Mouse (Mus musculus) brown adipose tissue, adult 24 weeks (tissue): ENCODE measurements around the gene Slc5a1. TPM values are rescaled to one million over a fixed set of nuclear protein-coding genes. Genes with fewer than 3 reads are reported as not detected.

Experiments
- H3K27ac ChIP-seq: fragments of 200-500 bp; replicated peaks from 2 replicates; pipeline ENCODE4 v1.5.1; 2012; ENCODE audit warnings: low read depth, mild to moderate bottlenecking, low read length
- H3K4me1 ChIP-seq: fragments of 200-500 bp; 2 replicates; pipeline ENCODE4 v1.6.1; 2012; ENCODE audit warnings: low read length, mixed read lengths; ENCODE audit not compliant: control insufficient read depth, insufficient read depth, insufficient read length
- H3K4me3 ChIP-seq: fragments of 200-500 bp; 2 replicates; pipeline ENCODE4 v1.5.1; 2012; ENCODE audit warnings: low read depth, mild to moderate bottlenecking, low read length, moderate library complexity; ENCODE audit not compliant: insufficient read depth
- polyA plus RNA-seq: library from polyadenylated mRNA; stranded (reverse); fragments of >200 nt; gene quantifications from 2 replicates; pipeline ENCODE4 v1.2.4, GENCODE M21; 2012; ENCODE audit not compliant: missing spikeins, insufficient read depth, insufficient read length

The Slc5a1 gene
- polyA plus RNA-seq, 1 experiment: not detected

DNA sequence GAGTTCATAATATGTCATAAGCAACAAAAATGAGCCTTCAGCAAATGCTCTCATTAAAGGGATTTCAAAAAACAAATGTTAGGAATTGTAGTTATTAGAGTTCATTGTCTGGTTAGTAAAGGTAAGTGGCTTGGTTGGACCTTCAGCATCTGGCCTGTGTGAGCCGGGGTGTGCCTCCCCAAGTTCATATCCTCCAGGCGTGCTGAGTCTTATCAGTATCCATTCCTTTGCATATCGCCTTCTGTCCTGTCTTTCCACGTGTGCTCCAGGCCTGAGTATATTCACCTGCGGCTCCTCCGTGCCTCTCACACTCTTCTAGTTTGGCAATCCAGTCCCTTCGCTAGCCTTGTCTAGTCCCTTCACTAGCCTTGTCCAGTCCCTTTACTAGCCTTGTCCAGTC, 102.3 kb downstream of the Slc5a1 start:
- H3K4me1 ChIP-seq: peaks cover 10% of the 10 kb centered on the region; the same call in 1 of the 2 replicates
- no peak overlapping the region for H3K4me3 ChIP-seq
- H3K27ac ChIP-seq: no peak overlapping the region

- Histone ChIP-seq H3K4me1 (peaks cover 10% of the 10 kb centered on the region; the same call in 1 of the 2 replicates), H3K27ac (no peak overlapping the region), H3K4me3 (no peak overlapping the region)
Measured at GRCm38 (mm10) chr5:33207136-33207535, 103.1 kb downstream of the Slc5a1 start.

DNA sequence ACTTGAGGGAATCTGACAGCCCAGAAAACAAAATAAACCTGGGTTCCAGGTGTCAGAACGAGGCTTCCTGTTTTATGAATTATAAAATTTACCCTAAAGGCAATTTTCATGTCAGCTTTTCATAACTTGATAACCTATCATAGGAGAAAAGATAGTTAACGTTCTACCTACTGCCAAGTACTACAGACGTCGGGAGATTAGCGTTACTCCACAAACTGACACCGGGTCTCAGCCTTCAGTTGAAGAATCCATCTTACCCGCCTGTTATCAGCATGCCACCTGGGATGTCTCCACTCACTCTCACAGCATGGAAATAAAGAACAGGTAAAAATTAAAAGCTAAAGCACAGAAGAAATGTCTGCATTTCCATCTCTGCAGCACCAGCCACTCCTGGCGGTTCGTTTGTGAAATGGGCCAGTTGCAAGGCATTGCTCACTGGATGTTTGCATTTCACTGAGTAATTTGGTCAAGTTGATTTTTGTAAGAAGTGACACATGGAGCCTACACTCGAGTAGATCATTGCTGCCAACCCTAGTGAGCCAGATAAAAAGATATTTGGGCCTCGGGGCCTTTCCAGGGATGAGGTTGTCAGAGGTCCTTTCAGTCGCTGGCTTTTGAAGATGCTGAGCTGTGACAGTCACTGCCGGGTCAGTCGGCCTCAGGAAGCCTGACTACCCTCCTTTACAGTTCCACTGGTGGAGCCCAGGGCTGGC, 104.7 kb downstream of the Slc5a1 start:
- no peak overlapping the region for H3K27ac ChIP-seq
- H3K4me1 ChIP-seq: peaks cover 22% of the 10 kb centered on the region
- no peak overlapping the region for H3K4me3 ChIP-seq

DNA sequence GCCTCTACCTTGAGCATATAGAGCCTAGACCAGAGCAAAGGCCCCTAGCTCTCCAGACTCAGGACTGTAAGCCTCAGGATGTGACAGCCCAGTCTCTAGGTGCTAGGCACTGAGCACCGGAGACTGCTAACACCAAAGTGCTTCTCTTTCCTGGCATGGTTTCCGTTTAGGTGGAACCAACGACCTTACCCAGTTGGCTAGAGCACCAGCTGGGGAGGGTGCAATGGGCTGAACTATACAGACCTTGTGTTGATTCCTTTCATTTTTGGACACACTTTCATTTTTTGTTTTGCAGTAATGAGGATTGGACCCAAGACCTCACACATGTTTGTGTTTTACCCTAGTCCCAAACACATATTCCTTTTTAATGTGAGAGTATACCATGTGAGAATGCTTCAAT, 106.5 kb downstream of the Slc5a1 start:
- no peak overlapping the region for H3K4me3 ChIP-seq
- H3K27ac ChIP-seq: 0 out of 2 replicates have a peak overlapping the region, but pooled peaks have one; percentile 7

DNA sequence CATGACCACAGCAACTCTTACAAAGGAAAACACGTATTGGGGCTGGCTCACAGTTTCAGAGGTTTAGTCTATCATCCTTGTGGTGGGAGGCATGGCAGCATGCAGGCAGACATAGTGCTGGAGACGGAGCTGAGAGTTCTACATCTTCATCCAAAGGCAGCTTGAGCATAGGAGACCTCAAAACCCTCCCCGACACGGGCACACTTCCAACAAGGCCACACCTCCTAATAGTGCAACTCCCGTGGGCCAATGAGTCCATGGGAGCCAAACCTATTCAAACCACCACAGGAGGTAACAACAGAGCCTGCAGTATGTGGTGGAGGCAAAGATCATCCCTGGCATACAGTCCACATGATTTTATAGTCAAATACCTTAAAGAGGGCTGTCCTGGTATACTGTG, 107.2 kb downstream of the Slc5a1 start:
- no peak overlapping the region for H3K27ac ChIP-seq
- no peak overlapping the region for H3K4me3 ChIP-seq
- peaks cover 40% of the 10 kb centered on the region for H3K4me1 ChIP-seq

More for the DNA sequence above, 106.5 kb downstream of the Slc5a1 start:
- peaks cover 38% of the 10 kb centered on the region for H3K4me1 ChIP-seq

Other genes starting within 250 kb of the Slc5a1 start
- 2.8 and 3.6 TPM in 2 replicates for gene Prr14l, start 250.0 kb upstream of the Slc5a1 start, polyA plus RNA-seq
- 16.2 and 17.0 TPM in 2 replicates for gene Depdc5, start 240.5 kb upstream of the Slc5a1 start, polyA plus RNA-seq
- gene Ywhah, start 85.4 kb upstream of the Slc5a1 start, polyA plus RNA-seq: 62.3 and 63.4 TPM in 2 replicates
- 1.8 and 2.5 TPM in 2 replicates for gene Spon2, start 114.2 kb downstream of the Slc5a1 start, polyA plus RNA-seq
- gene Ctbp1, start 170.8 kb downstream of the Slc5a1 start, polyA plus RNA-seq: 75.4 and 78.5 TPM in 2 replicates
- gene Maea, start 231.3 kb downstream of the Slc5a1 start, polyA plus RNA-seq: 50.3 and 54.4 TPM in 2 replicates